Mouse (Mus musculus) left cerebral cortex, postnatal 14 days (tissue): ENCODE results near the gene Cbx5. TPM values are rescaled to one million over a fixed set of nuclear protein-coding genes. Genes with fewer than 3 reads are reported as not detected.

Experiments
- DNase-seq, 2 experiments: peaks; one replicate each; pipeline ENCODE4 v3.0.0; 2021 to 2022; ENCODE audit warnings: low spot score in 2 of 2, mixed read lengths in 1 of 2
- intact Hi-C: fragments of 180-260 bp; cut with DNase I; formaldehyde crosslinking; loops from one replicate; pipeline ENCODE4 v1.15.1; 2025
- total RNA-seq, 2 experiments: library from RNA; stranded (reverse); gene quantifications; 2 replicates each; pipeline ENCODE4 v1.2.3; 2021

Cbx5 gene
- total RNA-seq, 2 experiments from 2014 or later, result 152 to 162 TPM

DNA sequence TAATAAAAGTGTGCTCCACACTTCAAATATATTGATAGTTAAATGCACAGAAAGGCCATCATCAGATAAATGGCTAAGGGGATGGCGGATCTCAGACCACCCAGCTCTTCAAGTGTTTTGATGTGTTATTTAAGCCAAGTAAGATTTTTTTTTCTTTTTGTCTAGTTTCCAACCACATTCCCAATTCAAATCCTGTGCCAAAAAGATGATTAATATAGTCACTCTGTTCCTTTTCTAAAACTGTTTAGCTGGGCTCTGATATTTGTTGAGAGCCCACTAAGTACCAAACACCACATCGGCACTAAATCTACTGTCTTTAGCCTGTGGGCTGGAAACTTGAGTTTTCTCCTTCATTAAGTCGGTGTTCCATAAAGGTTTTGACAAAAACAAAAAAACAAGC lies 12.6 kb downstream of the Cbx5 start:
- intact Hi-C loops, result no loop called here
- DNase-seq, result no peak

- no peak for DNase-seq
- intact Hi-C loops, result no loop called here
These were observed 15.5 kb downstream of the Cbx5 start for GRCm38 (mm10) chr15:103224161-103224560.

GRCm38 (mm10) chr15:103221386-103221785 lies 18.2 kb downstream of the Cbx5 start:
- DNase-seq, result no peak
- intact Hi-C loops, result no loop called here

DNA sequence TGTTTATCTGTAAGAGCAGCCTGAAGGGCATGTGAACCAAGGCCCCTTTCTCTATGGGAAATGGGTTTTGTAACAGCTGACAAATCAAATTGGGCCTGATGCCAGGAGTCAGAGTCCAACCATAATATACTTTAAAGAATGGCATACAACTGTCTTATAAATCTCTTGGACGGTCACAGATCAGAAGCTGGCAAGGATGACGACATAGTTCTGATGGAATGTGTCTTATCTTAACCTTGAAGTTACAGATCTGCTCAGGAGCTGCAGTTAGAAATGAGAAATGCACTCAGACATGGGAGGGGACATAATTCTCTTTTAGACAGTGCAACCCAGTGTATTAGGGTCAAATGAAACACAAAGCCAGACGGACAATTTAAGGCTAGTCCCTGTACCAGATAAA lies 18.8 kb downstream of the Cbx5 start:
- intact Hi-C loops, result no loop called here
- DNase-seq, result no peak

- intact Hi-C loops, result no loop called here
- no peak for DNase-seq
These were observed 23.6 kb downstream of the Cbx5 start for GRCm38 (mm10) chr15:103216052-103216451.

GRCm38 (mm10) chr15:103214971-103215907 lies 24.4 kb downstream of the Cbx5 start:
- intact Hi-C loops, result no loop called here
- peak; percentile 88 to 93 for DNase-seq

DNA sequence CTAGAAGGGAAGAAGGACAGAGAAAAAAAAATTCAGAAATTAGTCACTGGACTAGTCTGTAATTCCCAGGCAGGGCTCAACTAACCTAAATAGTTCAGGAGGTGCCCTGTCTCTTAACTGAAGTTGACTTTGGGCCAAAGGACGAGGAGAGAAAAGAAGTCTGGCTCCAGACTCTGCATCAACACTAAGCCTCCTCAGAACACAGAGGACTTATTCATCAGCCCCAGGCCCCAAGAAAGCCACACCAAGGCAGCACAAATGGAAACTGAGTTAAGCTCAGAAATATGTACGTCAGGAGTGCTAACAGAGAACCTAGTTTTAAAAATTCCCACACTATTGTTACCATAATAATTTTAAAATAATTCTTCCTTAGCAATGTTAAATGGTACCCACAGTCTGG lies 25.5 kb downstream of the Cbx5 start:
- no peak for DNase-seq

GRCm38 (mm10) chr15:103205156-103205555 lies 34.5 kb downstream of the Cbx5 start:
- intact Hi-C loops, result loop anchor here (5.0 kb wide), 1 partner anchor 37 kb away; the partner anchor contains the start of gene Hnrnpa1
- no peak for DNase-seq

More for the DNA sequence above, 25.5 kb downstream of the Cbx5 start:
- intact Hi-C loops, result no loop called here

DNA sequence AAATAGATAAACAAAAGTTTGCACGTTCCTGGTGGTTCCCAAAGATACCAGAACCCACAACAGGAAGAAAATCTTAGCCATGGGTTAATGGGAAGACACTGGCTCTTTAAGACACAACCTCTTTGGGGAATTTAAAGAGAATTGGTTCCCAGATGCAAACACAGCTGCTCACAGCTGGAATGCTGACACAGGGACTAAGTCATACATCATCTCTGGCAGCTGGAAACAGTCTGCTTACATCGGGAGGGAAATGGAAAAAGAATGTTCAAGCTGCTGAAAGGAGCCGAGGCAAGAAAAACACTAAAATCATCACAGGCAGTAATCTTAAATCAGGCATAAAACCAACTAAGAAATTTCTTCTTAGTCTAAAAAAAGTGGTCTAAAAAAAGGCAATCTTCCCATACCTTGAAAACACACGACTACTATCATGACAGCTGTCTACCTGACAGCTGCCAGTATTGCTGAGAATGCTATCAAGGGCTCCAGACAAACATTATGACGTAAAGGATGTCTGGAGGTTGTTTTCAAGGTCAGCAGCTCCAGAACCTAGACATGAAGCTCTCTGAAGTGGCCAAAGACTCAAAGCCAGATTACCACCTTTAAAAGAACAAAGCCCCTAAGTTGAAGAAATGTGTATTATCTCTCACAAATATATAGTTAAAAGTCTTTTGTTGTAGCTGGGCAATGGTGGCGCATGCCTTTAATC lies 37.4 kb downstream of the Cbx5 start:
- intact Hi-C loops, result no loop called here
- DNase-seq, result no peak

DNA sequence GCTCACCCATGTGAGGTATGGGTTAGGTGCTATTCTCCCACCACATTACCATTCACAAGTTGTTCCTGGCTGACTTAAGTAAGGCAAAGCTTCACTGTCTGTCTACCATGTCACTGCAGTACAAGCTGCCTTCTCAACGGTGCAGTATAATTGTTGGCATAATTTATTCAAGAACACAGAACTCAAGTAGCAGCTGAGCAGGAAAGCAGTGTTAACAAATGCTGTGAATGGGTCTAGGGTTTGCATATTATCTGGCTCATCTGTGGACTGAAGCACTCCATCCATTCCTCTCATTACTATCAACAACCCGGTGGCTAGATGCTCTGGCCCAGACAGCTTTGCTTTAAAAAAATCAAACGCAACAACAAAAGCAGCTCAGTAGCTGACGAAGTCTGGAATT lies 41.8 kb downstream of the Cbx5 start:
- no peak for DNase-seq

GRCm38 (mm10) chr15:103196835-103197234 lies 42.8 kb downstream of the Cbx5 start:
- DNase-seq, result no peak
- intact Hi-C loops, result no loop called here

More for the DNA sequence above, 41.8 kb downstream of the Cbx5 start:
- intact Hi-C loops, result no loop called here

DNA sequence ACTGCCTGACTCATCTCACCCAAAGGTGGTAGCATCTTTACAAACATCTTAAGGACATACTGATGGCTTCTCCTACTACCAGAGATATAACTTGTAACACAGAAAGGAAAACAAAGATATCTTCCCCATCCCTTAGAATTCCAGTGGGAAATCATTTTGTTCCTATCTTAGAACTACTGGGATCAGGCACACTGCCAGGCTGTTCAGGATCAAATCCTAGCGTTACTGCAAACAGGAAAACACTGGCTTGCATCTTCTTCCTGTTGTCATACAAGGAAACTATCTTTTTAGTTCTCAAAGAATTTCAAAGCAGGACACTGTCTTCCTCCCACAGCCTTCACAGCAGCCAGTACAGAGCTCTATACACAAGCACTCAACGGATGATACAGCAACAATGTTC lies 46.0 kb downstream of the Cbx5 start:
- no peak for DNase-seq
- intact Hi-C loops, result no loop called here

DNA sequence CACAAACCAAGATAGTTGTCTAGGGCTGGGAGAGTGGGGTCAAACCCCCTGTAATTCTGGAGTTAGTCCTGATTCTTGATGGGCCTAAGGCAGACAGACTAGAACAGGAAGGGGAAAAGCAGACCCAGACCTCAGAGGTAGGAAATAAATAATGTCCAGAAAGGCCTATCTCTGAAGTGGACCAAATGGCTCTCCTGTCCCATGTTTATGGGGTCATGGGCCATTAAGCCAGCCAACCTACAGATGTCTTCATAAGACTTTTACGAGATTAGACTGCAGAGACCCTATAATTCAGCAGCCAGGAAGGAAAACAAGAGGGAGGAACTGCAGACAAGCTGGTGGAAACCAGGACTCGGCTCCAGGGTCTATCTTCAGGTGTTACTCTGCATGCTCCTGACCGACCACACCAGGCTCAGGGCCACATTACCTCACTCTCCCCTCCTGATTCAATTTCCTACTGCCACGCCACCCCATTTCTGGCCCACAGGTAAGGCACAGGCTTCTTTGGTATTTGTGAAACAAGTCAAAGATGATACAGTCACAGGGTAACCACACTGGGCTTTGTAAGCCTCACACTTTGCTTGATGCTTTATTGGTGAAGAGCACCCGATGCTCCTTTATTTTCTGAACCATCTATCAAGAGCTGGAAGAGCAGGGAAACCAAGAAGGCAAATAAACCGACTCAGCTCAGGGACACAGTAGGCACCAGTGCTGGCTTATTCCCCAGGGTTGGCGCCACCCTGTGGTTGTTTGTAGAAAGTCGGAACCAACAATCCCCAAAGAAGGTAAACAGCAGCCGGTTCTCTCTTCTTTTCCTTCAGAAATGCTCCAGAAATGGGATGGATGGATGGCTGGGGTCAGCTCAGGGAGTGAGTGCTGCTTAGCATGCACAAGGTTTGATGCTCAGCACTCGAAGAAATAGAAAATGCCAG lies 48.8 kb downstream of the Cbx5 start:
- intact Hi-C loops, result no loop called here
- DNase-seq, result peak; percentile 53 to 56

GRCm38 (mm10) chr15:103190083-103190482 lies 49.5 kb downstream of the Cbx5 start:
- intact Hi-C loops, result no loop called here
- no peak for DNase-seq

- intact Hi-C loops, result no loop called here
- no peak for DNase-seq
These were observed 51.8 kb downstream of the Cbx5 start for GRCm38 (mm10) chr15:103187803-103188202.

GRCm38 (mm10) chr15:103185462-103186198 lies 54.0 kb downstream of the Cbx5 start:
- DNase-seq, result peak; percentile 62 to 69
- intact Hi-C loops, result no loop called here

- intact Hi-C loops, result loop anchor here (2.0 to 5.0 kb wide), 2 partner anchors 123 to 487 kb away; no protein-coding TSS in a partner anchor
- no peak for DNase-seq
These were observed 55.7 kb downstream of the Cbx5 start for GRCm38 (mm10) chr15:103183651-103184610.

- DNase-seq, result peak; percentile 67 to 75
- intact Hi-C loops, result loop anchor here (2.0 to 5.0 kb wide), 2 partner anchors 124 to 486 kb away; no protein-coding TSS in a partner anchor
These were observed 56.5 kb downstream of the Cbx5 start for GRCm38 (mm10) chr15:103183135-103183534.
